Mouse (Mus musculus): Measurements from ENCODE around the gene Prkaa2. TPM values are rescaled to one million over a fixed set of nuclear protein-coding genes. Genes with fewer than 3 reads are reported as not detected.

Prkaa2 gene
- polyA plus RNA-seq, 1 experiment, result 0.20 TPM

- TF ChIP-seq CTCF (IDR thresholded peaks at IDR 0.05; ENCODE audit: control insufficient read depth, insufficient read depth, insufficient read length), result no peak
- TF ChIP-seq FOSL1 (IDR thresholded peaks at IDR 0.05; ENCODE audit: insufficient read depth, low read length, poor library complexity, severe bottlenecking), result no peak
- no peak for TF ChIP-seq MAX (IDR thresholded peaks at IDR 0.05)
- no peak for TF ChIP-seq CEBPB (IDR thresholded peaks at IDR 0.05; ENCODE audit: low read depth)
- TF ChIP-seq MYOG (IDR thresholded peaks at IDR 0.05; ENCODE audit: control insufficient read depth, extremely low read depth, insufficient read length), result no peak
- TF ChIP-seq USF1 (IDR thresholded peaks at IDR 0.05; ENCODE audit: low read depth), result no peak
- no peak for TF ChIP-seq MYOD1 (IDR thresholded peaks at IDR 0.05; ENCODE audit: control insufficient read depth, insufficient read length, low read depth)
- no peak overlapping the region for H3ac ChIP-seq (ENCODE audit: control insufficient read depth, insufficient read length, low read depth)
- H3K36me3 ChIP-seq (ENCODE audit: control insufficient read depth, insufficient read depth), result no peaks in the 10 kb centered on the region
- no peaks in the 10 kb centered on the region for H3K79me2 ChIP-seq (ENCODE audit: control insufficient read depth, insufficient read depth)
- H3K4me3 ChIP-seq (ENCODE audit: insufficient read depth, poor library complexity, severe bottlenecking), result no peak overlapping the region
- H3K79me3 ChIP-seq (ENCODE audit: low read depth), result no peaks in the 10 kb centered on the region
- H3K27me3 ChIP-seq (ENCODE audit: control insufficient read depth, insufficient read depth, insufficient read length), result no peaks in the 10 kb centered on the region
These were observed 123.6 kb downstream of the Prkaa2 start for GRCm38 (mm10) chr4:104985960-104986632.

Other genes with a start within 250 kb of the Prkaa2 start
- gene C8a, start 233.5 kb downstream of the Prkaa2 start, polyA plus RNA-seq (2012; fragmentation: generic; extraction: Trizol), result not detected
- gene Fyb2, start 196.4 kb downstream of the Prkaa2 start, polyA plus RNA-seq (2012; fragmentation: generic; extraction: Trizol), result 0.05 TPM
- 7.0 TPM for gene Plpp3, start 47.5 kb upstream of the Prkaa2 start, polyA plus RNA-seq (2012; fragmentation: generic; extraction: Trizol)

All from C2C12 (cell line).